Mouse (Mus musculus) kidney, adult 9 months (tissue): ENCODE measurements around the gene Gm10382.

Experiments
- DNase-seq: peaks from one replicate; pipeline ENCODE4 v3.0.0; 2022

The Gm10382 gene

GRCm38 (mm10) chr5:125389131-125389578 lies at the start of gene Gm10382:
TSS of gene Gm10382 (plus strand) at chr5:125389322.
- peak; percentile 91 for DNase-seq

GRCm38 (mm10) chr5:125339851-125340531 lies 49.1 kb upstream of the Gm10382 start:
- DNase-seq, result no peak

GRCm38 (mm10) chr5:125340547-125341262 lies 48.4 kb upstream of the Gm10382 start, which contains the start of gene Scarb1:
TSS of gene Scarb1 (minus strand) at chr5:125341094.
- peak; percentile 89 for DNase-seq

GRCm38 (mm10) chr5:125341459-125342090 lies 47.5 kb upstream of the Gm10382 start:
- DNase-seq, result no peak

GRCm38 (mm10) chr5:125344296-125344695 lies 44.8 kb upstream of the Gm10382 start:
- DNase-seq, result no peak

GRCm38 (mm10) chr5:125348067-125348466 lies 41.1 kb upstream of the Gm10382 start:
- no peak for DNase-seq

GRCm38 (mm10) chr5:125348487-125348886 lies 40.6 kb upstream of the Gm10382 start:
- DNase-seq, result peak; percentile 72

GRCm38 (mm10) chr5:125349391-125349790 lies 39.7 kb upstream of the Gm10382 start:
- no peak for DNase-seq

GRCm38 (mm10) chr5:125351057-125351456 lies 38.1 kb upstream of the Gm10382 start:
- DNase-seq, result no peak

- no peak for DNase-seq
These were observed 37.2 kb upstream of the Gm10382 start for GRCm38 (mm10) chr5:125351939-125352338.

GRCm38 (mm10) chr5:125352781-125353294 lies 36.3 kb upstream of the Gm10382 start:
- no peak for DNase-seq

GRCm38 (mm10) chr5:125354885-125355492 lies 34.1 kb upstream of the Gm10382 start:
- DNase-seq, result no peak

- no peak for DNase-seq
These were observed 33.5 kb upstream of the Gm10382 start for GRCm38 (mm10) chr5:125355650-125356049.

- DNase-seq, result no peak
These were observed 31.4 kb upstream of the Gm10382 start for GRCm38 (mm10) chr5:125357543-125358269.

- no peak for DNase-seq
These were observed 30.9 kb upstream of the Gm10382 start for GRCm38 (mm10) chr5:125358270-125358608.

GRCm38 (mm10) chr5:125360566-125360965 lies 28.6 kb upstream of the Gm10382 start:
- DNase-seq, result peak; percentile 73

- DNase-seq, result no peak
These were observed 28.1 kb upstream of the Gm10382 start for GRCm38 (mm10) chr5:125360981-125361510.

GRCm38 (mm10) chr5:125363894-125364293 lies 25.2 kb upstream of the Gm10382 start:
- DNase-seq, result peak; percentile 80

GRCm38 (mm10) chr5:125364851-125365429 lies 24.2 kb upstream of the Gm10382 start:
- no peak for DNase-seq

- DNase-seq, result no peak
These were observed 21.0 kb upstream of the Gm10382 start for GRCm38 (mm10) chr5:125368156-125368555.

- peak; percentile 74 for DNase-seq
These were observed 20.6 kb upstream of the Gm10382 start for GRCm38 (mm10) chr5:125368568-125368967.
